Mouse (Mus musculus): ENCODE results near the gene Jun. TPM values are rescaled to one million over a fixed set of nuclear protein-coding genes. Genes with fewer than 3 reads are reported as not detected.

Gene Jun
- polyA plus RNA-seq, 1 experiment, result 39.6 TPM

DNA sequence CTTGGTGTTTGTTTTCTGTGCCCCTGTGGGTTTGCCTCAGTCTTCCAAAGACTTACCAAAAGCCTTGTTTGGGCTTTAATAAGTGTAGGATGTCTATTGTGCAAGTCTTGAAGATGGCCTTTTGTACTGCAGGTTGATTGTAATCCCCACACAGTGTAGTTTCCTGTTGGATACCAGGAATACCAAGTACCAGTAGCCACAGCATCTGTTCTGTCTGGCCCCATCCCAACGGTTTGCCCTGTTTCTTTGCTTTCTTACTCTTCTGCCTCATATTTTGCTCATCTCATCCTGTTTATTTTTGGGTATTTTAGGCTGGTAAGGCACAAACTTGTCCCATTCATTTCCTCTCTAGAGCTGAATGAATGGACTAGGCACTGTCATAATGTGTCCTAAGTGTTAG, 3.3 kb upstream of the Jun start:
- H3K4me3 ChIP-seq (ENCODE audit: insufficient read depth, low read length), result no peak overlapping the region
- TF ChIP-seq CTCF (IDR thresholded peaks at IDR 0.05; ENCODE audit: low read depth, low read length), result no peak
- TF ChIP-seq POLR2A (IDR thresholded peaks at IDR 0.05; ENCODE audit: borderline replicate concordance, low read depth, low read length), result no peak
- H3K27ac ChIP-seq (ENCODE audit: insufficient read depth, low read depth, low read length), result peak overlapping the region; percentile 87
- H3K4me1 ChIP-seq (ENCODE audit: control insufficient read depth, insufficient read depth, low read length), result peaks cover 9% of the 10 kb centered on the region

DNA sequence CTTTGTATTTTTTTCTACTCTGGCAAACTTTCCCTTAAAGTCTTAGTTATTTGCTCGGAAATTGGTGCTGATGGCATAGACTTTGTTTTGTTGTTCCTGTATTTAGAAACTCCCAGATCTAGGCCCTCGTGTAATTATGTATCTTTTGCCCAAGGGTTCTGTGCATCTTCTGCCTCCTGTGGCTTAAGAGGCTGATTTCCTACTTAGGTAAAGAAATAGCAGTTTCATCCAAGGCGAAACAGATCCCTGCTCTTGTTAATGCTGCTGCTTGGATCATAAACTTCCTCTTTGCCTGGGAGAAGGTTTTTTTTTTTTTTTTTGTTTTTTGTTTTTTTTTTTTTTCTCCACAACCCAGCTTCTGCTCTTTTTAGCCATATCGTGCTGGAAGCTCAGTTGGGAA, 2.3 kb upstream of the Jun start:
- peak overlapping the region; percentile 87 for H3K27ac ChIP-seq (ENCODE audit: insufficient read depth, low read depth, low read length)

DNA sequence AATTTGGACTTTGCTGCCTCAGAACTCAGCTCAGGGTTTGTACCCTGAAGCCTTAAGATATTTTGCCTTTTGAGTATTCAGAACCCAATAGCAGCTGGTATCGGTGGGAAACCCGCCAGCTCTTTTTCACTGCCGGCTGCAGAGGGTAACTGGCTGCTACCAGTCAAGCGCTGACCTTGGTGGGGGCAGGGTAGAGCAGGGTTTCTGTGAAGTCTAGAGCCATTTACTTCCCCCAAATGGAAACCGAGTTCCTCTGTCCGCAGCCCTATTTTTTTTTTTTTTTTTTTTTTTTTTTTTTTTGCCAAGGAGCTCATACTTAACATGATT, 1.7 kb upstream of the Jun start:
- Histone ChIP-seq H3K27ac (ENCODE audit: insufficient read depth, low read depth, low read length) (peak overlapping the region; percentile 96), H3K4me3 (ENCODE audit: insufficient read depth, low read length) (peak overlapping the region; percentile 93), H3K4me1 (ENCODE audit: control insufficient read depth, insufficient read depth, low read length) (peaks cover 12% of the 10 kb centered on the region)
- no peak for TF ChIP-seq CTCF (IDR thresholded peaks at IDR 0.05; ENCODE audit: low read depth, low read length)
- no peak for TF ChIP-seq POLR2A (IDR thresholded peaks at IDR 0.05; ENCODE audit: borderline replicate concordance, low read depth, low read length)

More for the DNA sequence above, 2.3 kb upstream of the Jun start:
- TF ChIP-seq CTCF (IDR thresholded peaks at IDR 0.05; ENCODE audit: low read depth, low read length), result no peak
- Histone ChIP-seq H3K4me1 (ENCODE audit: control insufficient read depth, insufficient read depth, low read length) (peaks cover 9% of the 10 kb centered on the region), H3K4me3 (ENCODE audit: insufficient read depth, low read length) (peak overlapping the region; percentile 11; the same call in 1 of the 2 replicates)

GRCm38 (mm10) chr4:95053041-95053790, 1.2 kb upstream of the Jun start:
- peak overlapping the region; percentile 96 for H3K27ac ChIP-seq (ENCODE audit: insufficient read depth, low read depth, low read length)
- TF ChIP-seq CTCF (IDR thresholded peaks at IDR 0.05; ENCODE audit: low read depth, low read length) (peak; percentile 42; the same call in 1 of the 2 replicates), POLR2A (IDR thresholded peaks at IDR 0.05; ENCODE audit: borderline replicate concordance, low read depth, low read length) (no peak)
- peaks cover 13% of the 10 kb centered on the region for H3K4me1 ChIP-seq (ENCODE audit: control insufficient read depth, insufficient read depth, low read length)
- peak overlapping the region; percentile 93 for H3K4me3 ChIP-seq (ENCODE audit: insufficient read depth, low read length)

- H3K4me1 ChIP-seq (ENCODE audit: control insufficient read depth, insufficient read depth, low read length), result peaks cover 15% of the 10 kb centered on the region
- TF ChIP-seq POLR2A (IDR thresholded peaks at IDR 0.05; ENCODE audit: borderline replicate concordance, low read depth, low read length), result no peak
- no peak for TF ChIP-seq CTCF (IDR thresholded peaks at IDR 0.05; ENCODE audit: low read depth, low read length)
- peak overlapping the region; percentile 92 for H3K27ac ChIP-seq (ENCODE audit: insufficient read depth, low read depth, low read length)
- H3K4me3 ChIP-seq (ENCODE audit: insufficient read depth, low read length), result peak overlapping the region; percentile 90
Observed at GRCm38 (mm10) chr4:95051311-95051871, 631 bp downstream of the Jun start.

DNA sequence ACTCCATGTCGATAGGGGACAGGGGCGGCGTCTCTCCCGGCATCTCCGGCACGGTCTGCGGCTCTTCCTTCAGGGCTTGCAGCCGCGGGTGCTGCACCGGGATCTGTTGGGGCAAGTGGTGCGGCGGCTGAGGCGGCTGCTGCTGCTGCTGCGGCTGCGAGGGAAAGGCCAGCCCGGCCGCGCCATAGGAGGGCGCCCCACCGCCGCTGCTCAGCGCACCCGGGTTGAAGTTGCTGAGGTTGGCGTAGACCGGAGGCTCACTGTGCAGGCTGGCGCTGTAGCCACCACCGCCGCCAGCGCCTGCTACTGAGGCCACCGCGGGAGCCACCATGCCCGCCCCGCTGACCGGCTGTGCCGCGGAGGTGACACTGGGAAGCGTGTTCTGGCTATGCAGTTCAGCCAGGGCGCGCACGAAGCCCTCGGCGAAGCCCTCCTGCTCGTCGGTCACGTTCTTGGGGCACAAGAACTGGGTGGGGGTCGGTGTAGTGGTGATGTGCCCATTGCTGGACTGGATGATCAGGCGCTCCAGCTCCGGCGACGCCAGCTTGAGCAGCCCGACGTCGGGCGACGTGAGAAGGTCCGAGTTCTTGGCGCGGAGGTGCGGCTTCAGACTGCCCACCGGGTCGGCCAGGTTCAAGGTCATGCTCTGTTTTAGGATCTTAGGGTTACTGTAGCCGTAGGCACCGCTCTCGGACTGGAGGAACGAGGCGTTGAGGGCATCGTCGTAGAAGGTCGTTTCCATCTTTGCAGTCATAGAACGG, 1.3 kb downstream of the Jun start:
- TF ChIP-seq CTCF (IDR thresholded peaks at IDR 0.05; ENCODE audit: low read depth, low read length) (0 out of 2 replicates have a peak, but pooled peaks have one; percentile 1), POLR2A (IDR thresholded peaks at IDR 0.05; ENCODE audit: borderline replicate concordance, low read depth, low read length) (no peak)

DNA sequence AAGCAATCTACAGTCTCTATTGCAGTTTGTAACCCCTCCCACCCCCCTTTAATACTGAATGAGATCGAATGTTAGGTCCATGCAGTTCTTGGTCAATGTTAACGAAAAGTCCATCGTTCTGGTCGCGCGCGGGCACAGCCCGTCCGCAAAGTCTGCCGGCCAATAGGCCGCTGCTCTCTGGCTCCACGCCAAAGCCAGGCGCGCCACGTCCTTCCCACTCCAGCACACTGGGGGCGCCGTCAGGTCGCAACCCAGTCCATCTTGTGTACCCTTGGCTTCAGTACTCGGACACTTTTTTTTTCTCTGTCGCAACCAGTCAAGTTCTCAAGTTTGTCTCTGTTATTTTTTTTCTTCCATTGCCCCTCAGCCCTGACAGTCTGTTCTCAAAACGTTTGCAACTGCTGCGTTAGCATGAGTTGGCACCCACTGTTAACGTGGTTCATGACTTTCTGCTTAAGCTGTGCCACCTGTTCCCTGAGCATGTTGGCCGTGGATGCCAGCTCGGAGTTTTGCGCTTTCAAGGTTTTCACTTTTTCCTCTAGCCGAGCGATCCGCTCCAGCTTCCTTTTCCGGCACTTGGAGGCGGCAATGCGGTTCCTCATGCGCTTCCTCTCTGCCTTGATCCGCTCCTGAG, 2.0 kb downstream of the Jun start:
- peaks cover 9% of the 10 kb centered on the region for H3K4me1 ChIP-seq (ENCODE audit: control insufficient read depth, insufficient read depth, low read length)
- peak overlapping the region; percentile 92 for H3K27ac ChIP-seq (ENCODE audit: insufficient read depth, low read depth, low read length)
- TF ChIP-seq POLR2A (IDR thresholded peaks at IDR 0.05; ENCODE audit: borderline replicate concordance, low read depth, low read length), result no peak
- TF ChIP-seq CTCF (IDR thresholded peaks at IDR 0.05; ENCODE audit: low read depth, low read length), result 0 out of 2 replicates have a peak, but pooled peaks have one; percentile 12
- H3K4me3 ChIP-seq (ENCODE audit: insufficient read depth, low read length), result peak overlapping the region; percentile 90

More for the DNA sequence above, 1.3 kb downstream of the Jun start:
- Histone ChIP-seq H3K4me3 (ENCODE audit: insufficient read depth, low read length) (peak overlapping the region; percentile 90), H3K27ac (ENCODE audit: insufficient read depth, low read depth, low read length) (peak overlapping the region; percentile 92), H3K4me1 (ENCODE audit: control insufficient read depth, insufficient read depth, low read length) (peaks cover 15% of the 10 kb centered on the region)

- Histone ChIP-seq H3K27ac (ENCODE audit: insufficient read depth, low read depth, low read length) (no peak overlapping the region), H3K4me1 (ENCODE audit: control insufficient read depth, insufficient read depth, low read length) (peaks cover 6% of the 10 kb centered on the region), H3K4me3 (ENCODE audit: insufficient read depth, low read length) (peak overlapping the region; percentile 55)
- TF ChIP-seq CTCF (IDR thresholded peaks at IDR 0.05; ENCODE audit: low read depth, low read length) (no peak), POLR2A (IDR thresholded peaks at IDR 0.05; ENCODE audit: borderline replicate concordance, low read depth, low read length) (no peak)
Observed at GRCm38 (mm10) chr4:95049153-95049552, 2.9 kb downstream of the Jun start.

DNA sequence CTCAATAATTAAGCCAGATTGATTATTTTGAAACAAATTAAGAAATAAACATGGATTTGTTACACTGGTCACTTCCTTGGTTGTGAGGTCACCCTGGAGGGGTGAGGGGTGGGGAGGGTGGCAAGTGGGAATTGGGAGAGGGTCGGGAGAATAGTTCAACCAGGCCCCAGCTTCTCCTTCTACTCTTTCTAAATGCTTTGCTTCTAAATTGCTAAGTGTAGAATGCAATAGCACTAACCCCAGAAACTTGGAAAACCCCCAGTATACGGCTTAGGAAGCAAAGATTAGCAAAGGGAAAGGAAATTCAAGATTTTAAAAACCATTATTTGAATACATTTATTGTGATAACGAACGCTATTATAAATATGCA, 3.3 kb downstream of the Jun start:
- H3K4me3 ChIP-seq (ENCODE audit: insufficient read depth, low read length), result 0 out of 2 replicates have a peak overlapping the region, but pooled peaks have one; percentile 3
- H3K27ac ChIP-seq (ENCODE audit: insufficient read depth, low read depth, low read length), result no peak overlapping the region
- no peak for TF ChIP-seq CTCF (IDR thresholded peaks at IDR 0.05; ENCODE audit: low read depth, low read length)
- no peak for TF ChIP-seq POLR2A (IDR thresholded peaks at IDR 0.05; ENCODE audit: borderline replicate concordance, low read depth, low read length)
- peaks cover 6% of the 10 kb centered on the region for H3K4me1 ChIP-seq (ENCODE audit: control insufficient read depth, insufficient read depth, low read length)

Data from bone marrow macrophage, adult 2 months (primary cell).